Mouse (Mus musculus): ENCODE measurements around the gene Ing4.

- no peak for TF ChIP-seq CTCF (IDR thresholded peaks at IDR 0.05; ENCODE audit: low read depth, low read length)
- TF ChIP-seq POLR2AphosphoS5 (IDR thresholded peaks at IDR 0.05; ENCODE audit: insufficient replicate concordance, low read depth, low read length), result no peak
- no peak for TF ChIP-seq GATA2 (IDR thresholded peaks at IDR 0.05; ENCODE audit: borderline replicate concordance, low read depth, low read length)
These were observed 57.2 kb downstream of the Ing4 start for GRCm38 (mm10) chr6:125096597-125097345.

Data from G1E (cell line).